Mouse (Mus musculus) brain, embryonic 14.5 days (tissue): Measurements from ENCODE around the gene Scaf4.

Experiments
- CTCF ChIP-seq: fragments of 200-500 bp; IDR thresholded peaks from 2 replicates; pipeline ENCODE4 v1.5.1; 2012; ENCODE audit warnings: inconsistent platforms, mild to moderate bottlenecking, moderate library complexity, borderline replicate concordance; ENCODE audit not compliant: insufficient read depth, insufficient read length; ENCODE audit errors: extremely low read depth
- POLR2A ChIP-seq: fragments of 200-500 bp; IDR thresholded peaks from 2 replicates; pipeline ENCODE4 v1.6.1; 2012; ENCODE audit warnings: mild to moderate bottlenecking, inconsistent platforms, borderline replicate concordance; ENCODE audit not compliant: poor library complexity, insufficient read depth, insufficient read length, severe bottlenecking; ENCODE audit errors: extremely low read depth

GRCm38 (mm10) chr16:90284916-90285315 lies 613 bp upstream of the Scaf4 start:
- TF ChIP-seq CTCF, result no peak
- no peak for TF ChIP-seq POLR2A
